Mouse (Mus musculus) liver, embryonic 14.5 days (tissue): ENCODE measurements at regions not wholly inside any gene's neighbourhood (a gene's known extent, or its start where the extent isn't known, plus 50 kb on each side); places are given as distances from the start of the nearest gene placed in this dataset.

Source experiments
- CTCF ChIP-seq: IDR thresholded peaks from 2 replicates; pipeline ENCODE4 v1.5.1; 2016; ENCODE audit warnings: antibody characterized with exemption, low read depth, control low read depth
- EP300 ChIP-seq: IDR thresholded peaks from 2 replicates; pipeline ENCODE4 v1.6.1; 2016; ENCODE audit warnings: antibody characterized with exemption, low read depth

DNA sequence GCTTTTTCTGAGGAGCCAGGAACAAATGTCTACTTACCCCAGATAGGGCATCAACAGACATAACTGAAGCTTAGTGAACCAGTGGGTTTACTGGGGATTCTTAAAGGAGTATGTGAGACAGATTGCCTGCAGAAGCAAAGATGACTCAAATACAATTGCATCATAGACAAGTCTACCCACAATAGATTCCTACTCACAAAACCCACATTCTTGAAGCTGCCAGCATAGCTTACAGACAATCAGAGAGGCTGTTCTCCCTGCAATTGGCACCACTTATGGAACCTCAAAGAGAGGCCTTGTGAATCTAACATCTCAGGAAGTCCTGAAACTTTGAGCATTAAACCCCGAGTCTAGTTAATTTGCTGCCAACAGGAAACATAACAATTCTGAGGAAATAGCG is 649.6 kb upstream of the Vstm2b start:
- TF ChIP-seq CTCF (no peak), EP300 (no peak)
